Mouse (Mus musculus) embryo, embryonic 10.5 days (tissue): ENCODE results near the gene Lypd9.
"Not testable (repeated sequence)": the region's sequence is repeated elsewhere in the genome, so short reads cannot be mapped to it uniquely, and the experiment has no call there.

ENCODE experiments used
- DNase-seq: peaks from one replicate; pipeline ENCODE4 v3.0.0-alpha.2; 2015; ENCODE audit warnings: low spot score

Lypd9 gene

DNA sequence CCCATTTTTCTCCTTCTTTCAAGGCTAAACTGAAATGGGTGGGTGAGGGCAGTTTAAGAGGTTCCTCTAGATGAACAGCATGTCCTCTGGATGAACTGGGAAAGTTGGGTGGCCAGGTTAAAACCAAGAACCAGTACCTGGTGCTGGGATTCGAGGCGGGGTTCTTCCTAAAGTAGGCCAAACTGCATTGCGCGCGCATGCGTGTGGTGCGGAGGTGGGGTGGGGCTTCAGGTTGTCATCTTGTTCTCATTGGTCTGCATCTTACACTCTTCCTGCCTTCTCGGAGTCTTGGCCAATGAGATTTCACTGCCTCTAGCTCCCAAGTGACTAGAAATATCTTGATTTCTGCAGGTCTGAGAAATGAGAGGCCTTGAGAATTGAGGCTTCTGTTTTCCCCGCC lies at the start of gene Lypd9:
Lypd9 (minus strand) TSS at position 165 of the 400 bp plus-strand sequence.
- no peak for DNase-seq

GRCm38 (mm10) chr11:58502472-58502871 lies 49.7 kb upstream of the Lypd9 start, which contains the start of gene Olfr331:
Gene Olfr331, minus strand, starts transcription at chr11:58502572.
- DNase-seq = not testable (repeated sequence)

DNA sequence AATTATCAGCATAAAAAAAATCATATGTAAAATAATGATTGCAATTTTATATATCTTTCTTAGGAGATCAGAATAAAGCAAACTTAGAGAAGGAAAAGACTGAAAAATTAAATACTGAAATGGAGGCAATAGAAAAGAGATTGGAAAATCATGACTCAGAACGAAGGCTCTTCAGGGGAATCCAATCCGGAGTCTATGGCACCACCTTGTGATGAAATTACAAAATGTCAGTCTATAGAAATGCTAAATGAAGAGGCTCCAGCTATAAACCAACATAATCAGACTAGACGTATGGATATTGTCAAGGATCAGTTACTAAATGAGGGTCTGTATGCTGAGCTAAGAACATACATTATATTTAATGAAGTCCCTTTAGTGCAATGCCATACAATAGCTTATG lies 46.6 kb upstream of the Lypd9 start:
- peak; percentile 40 for DNase-seq

DNA sequence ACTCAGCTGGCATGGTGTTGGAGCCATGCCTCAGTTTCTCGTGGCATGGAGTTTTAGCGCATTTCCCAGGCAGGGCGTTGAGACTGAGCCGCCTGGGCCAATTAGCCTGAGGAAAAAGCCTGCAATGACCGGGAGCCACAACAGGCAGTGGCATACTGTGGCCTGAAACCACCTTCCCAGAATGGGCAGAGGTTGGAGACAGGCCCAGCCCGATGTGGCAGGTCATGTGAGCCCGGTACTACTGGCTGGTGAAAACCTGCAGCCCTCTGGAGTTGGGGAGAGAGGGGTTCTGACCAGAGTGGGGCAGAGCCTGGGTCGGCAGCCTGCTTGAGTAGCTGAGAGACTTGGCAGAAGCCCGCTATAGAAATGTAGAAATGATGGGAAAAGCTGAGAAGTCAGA lies 46.0 kb upstream of the Lypd9 start:
- no peak for DNase-seq

DNA sequence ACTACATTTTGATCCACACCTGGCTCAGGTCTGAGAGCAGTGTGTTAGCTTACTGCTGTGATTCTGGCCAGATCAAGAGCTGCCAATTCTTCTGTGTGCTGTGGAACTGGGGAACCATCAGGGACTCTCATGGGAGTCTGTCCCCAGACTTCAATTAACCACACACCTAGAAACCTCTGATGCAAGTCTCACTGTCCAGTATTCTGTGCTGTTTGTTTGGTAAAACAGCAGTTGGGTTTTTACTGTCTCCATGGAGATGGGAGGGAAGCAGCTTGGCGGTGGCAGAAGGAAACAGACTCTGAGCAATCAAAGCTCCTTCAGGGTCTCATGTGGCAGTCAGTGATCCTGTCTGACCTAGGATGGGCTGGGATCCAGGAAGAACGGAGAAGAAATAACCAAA lies 39.7 kb upstream of the Lypd9 start, which contains the start of gene Olfr332:
Olfr332 (minus strand) TSS at position 101 of the 400 bp plus-strand sequence.
- DNase-seq = no peak

- DNase-seq = no peak
These were observed 9.4 kb upstream of the Lypd9 start, which contains the start of gene Olfr30 for GRCm38 (mm10) chr11:58462170-58462569. Gene Olfr30, minus strand, starts transcription at chr11:58462270.

DNA sequence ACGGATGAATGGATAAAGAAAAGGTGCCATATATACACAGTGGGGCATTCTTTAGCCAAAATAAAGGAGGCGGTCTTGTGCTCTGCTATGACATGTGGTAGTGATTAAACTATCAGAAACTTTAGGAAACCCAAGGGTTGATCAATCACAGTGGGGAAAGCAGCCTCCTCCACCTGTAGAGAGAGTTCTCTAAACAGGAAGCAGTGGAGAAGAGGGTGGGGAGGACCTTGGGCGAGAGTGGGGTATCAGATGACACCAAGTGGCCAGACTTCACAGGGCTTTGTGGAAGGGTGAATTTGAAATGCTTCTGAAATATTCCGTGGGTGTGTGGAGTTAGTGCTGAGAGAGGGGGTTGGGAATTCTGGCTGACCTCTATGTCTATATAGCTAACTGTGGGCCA lies 869 bp upstream of the Lypd9 start:
- peak; percentile 37 for DNase-seq

GRCm38 (mm10) chr11:58437866-58438265 lies 14.9 kb downstream of the Lypd9 start:
- peak; percentile 10 for DNase-seq

GRCm38 (mm10) chr11:58432259-58432658 lies 20.5 kb downstream of the Lypd9 start, which contains the start of gene Gm12253:
Gene Gm12253, plus strand, starts transcription at chr11:58432559.
- DNase-seq = no peak

- no peak for DNase-seq
These were observed 31.9 kb downstream of the Lypd9 start, which contains the start of gene 1810065E05Rik for GRCm38 (mm10) chr11:58420815-58421214. Gene 1810065E05Rik, plus strand, starts transcription at chr11:58421111.

DNA sequence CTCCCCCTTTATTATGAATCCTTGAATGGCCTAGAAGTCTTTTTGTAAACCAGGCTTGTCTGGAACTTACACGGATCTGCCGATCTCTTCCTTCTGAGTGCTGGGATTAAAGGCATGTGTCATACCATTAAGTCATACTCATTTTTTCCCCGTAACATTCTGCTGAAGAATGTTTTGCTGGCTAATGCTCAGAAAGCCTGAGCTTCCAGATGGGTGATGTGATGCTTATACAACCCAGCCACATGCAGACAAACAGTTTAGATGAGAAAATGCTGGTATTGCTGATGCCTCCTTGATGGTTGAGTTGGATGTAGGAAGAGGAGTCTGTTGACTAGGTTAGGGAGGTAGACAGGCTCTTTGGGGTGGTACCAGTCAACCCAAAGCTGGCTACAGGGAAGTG lies 34.4 kb downstream of the Lypd9 start:
- DNase-seq = no peak

DNA sequence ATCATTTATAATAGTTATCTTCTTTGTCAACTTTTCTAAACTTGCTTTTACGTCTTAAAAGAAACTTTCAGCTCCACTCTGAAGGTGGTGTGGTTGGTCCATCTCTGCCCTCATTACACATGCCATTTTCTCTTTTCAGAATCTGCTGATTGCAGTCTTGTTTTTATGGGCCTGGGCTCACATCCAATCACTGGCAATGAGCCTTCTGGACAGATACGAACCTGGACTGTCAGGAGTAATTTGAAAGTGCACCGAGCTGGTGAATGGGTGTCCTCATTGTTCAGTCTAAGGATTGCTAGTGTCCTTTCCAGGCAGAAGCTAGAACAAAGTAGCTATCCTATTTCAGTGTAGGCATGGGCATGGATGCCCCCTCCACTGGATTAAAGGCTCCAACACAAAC lies 44.7 kb downstream of the Lypd9 start:
- no peak for DNase-seq

- DNase-seq = no peak
These were observed 52.1 kb downstream of the Lypd9 start for GRCm38 (mm10) chr11:58400655-58401054.

- DNase-seq = no peak
These were observed 52.6 kb downstream of the Lypd9 start for GRCm38 (mm10) chr11:58399985-58400645.
